Mouse (Mus musculus): ENCODE measurements around the gene Suclg1. TPM values are rescaled to one million over a fixed set of nuclear protein-coding genes. Genes with fewer than 3 reads are reported as not detected.

The Suclg1 gene
- polyA plus RNA-seq, 1 experiment from 2014 or later: 51.2 TPM

DNA sequence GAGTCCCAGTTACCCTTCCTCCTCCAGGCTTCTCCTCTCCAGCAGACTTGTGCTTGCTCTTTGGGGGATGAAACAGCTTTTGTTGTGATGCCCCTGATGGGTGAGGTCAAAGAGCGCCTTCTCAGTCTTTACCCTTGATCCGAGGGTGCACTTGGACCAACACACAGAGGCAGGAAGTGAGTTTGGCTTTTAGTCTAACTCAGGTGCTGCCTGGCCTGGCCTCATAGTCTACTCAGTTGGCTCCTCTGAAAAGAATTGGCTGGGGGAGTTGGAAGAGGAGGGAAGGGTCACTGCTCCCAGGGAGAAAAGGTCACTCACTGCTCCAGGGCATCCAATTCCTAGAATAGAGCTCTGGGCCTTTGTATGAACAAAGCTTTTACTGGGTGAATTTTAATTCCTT lies 16.6 kb downstream of the Suclg1 start:
- Histone ChIP-seq H3K27ac (no peak overlapping the region), H3K36me3 (ENCODE audit: inconsistent target) (peaks cover 72% of the 10 kb centered on the region; the same call in 1 of the 2 replicates)
- 80% methylated on average over 2 of the region's 2 CpGs for WGBS (ENCODE audit: missing documents)

DNA sequence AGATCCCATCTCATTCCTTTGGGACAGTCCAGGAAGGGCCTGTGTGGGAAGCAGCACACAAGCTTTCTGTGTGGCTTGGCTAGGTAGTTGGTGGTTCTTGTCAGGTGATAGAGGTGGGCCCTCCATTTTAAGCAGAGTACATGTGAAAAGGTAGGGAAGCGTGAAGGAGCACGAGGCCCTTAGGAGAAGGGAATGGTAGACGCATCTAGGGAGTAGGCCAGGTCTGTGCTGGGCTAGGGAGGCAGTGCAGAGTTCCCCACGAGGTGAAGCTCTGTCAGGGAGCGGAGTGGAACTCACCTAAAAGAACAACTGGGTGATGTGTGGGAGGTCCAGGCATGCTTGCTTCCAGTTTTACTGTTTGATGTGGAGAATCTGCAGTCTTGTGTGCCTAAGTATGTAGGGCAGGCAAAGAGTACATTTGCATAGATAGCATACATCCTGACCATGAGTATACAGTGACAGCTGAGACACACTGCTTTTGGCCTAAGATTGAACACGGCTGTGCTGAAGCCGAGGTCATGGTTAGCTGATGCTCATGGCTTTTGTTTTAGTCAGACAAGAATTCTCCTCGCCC lies 19.6 kb downstream of the Suclg1 start:
- no peaks in the 10 kb centered on the region for H3K79me2 ChIP-seq (ENCODE audit: inconsistent target)
- 94% methylated on average over 8 of the region's 8 CpGs for WGBS (ENCODE audit: missing documents)
- H3K4me3 ChIP-seq (ENCODE audit: inconsistent target): no peak overlapping the region
- no peak overlapping the region for H3K27ac ChIP-seq
- H3K36me3 ChIP-seq (ENCODE audit: inconsistent target): peaks cover 75% of the 10 kb centered on the region

More for the DNA sequence above, 16.6 kb downstream of the Suclg1 start:
- Histone ChIP-seq H3K4me3 (ENCODE audit: inconsistent target) (no peak overlapping the region), H3K79me2 (ENCODE audit: inconsistent target) (no peaks in the 10 kb centered on the region)

GRCm38 (mm10) chr6:73269374-73269773 lies 21.2 kb downstream of the Suclg1 start:
- WGBS (ENCODE audit: missing documents): 100% methylated on average over 3 of the region's 3 CpGs
- no peaks in the 10 kb centered on the region for H3K79me2 ChIP-seq (ENCODE audit: inconsistent target)
- H3K36me3 ChIP-seq (ENCODE audit: inconsistent target): peaks cover 77% of the 10 kb centered on the region
- H3K27ac ChIP-seq: no peak overlapping the region
- no peak overlapping the region for H3K4me3 ChIP-seq (ENCODE audit: inconsistent target)

DNA sequence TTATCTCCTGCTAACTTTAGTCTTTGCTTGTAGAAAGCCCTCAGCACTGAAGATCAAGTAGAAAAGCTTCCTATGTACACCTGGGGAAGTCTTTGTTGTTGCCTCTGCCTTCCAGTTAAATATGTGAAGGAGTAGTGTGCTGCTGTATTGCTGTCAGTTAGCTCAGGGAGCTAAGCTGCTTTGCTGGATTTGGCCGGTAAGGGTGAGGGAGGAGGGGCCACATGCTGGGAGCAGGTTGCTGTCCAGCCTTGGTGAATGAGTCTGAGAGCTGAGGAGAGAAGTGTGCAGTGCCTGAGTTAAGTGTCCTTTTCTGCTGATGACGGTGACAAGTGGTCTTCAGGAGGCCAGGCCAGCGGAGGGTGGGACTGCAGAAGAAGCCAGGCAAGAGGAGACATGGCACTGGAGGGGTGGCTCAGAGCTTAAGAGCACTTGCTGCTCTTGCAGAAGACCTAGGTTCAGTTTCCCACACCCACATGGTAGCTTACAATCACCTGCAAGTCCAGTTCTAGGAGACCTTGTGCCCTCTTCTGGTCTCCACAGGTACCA lies 23.4 kb downstream of the Suclg1 start:
- H3K4me3 ChIP-seq (ENCODE audit: inconsistent target): no peak overlapping the region
- 88% methylated on average over 3 of the region's 3 CpGs for WGBS (ENCODE audit: missing documents)
- H3K36me3 ChIP-seq (ENCODE audit: inconsistent target): peaks cover 85% of the 10 kb centered on the region
- no peaks in the 10 kb centered on the region for H3K79me2 ChIP-seq (ENCODE audit: inconsistent target)
- no peak overlapping the region for H3K27ac ChIP-seq

- WGBS (ENCODE audit: missing documents): 91% methylated on average over 5 of the region's 5 CpGs
- no peak overlapping the region for H3K27ac ChIP-seq
- H3K79me2 ChIP-seq (ENCODE audit: inconsistent target): no peaks in the 10 kb centered on the region
- H3K4me3 ChIP-seq (ENCODE audit: inconsistent target): no peak overlapping the region
- H3K36me3 ChIP-seq (ENCODE audit: inconsistent target): peaks cover 78% of the 10 kb centered on the region
Observed at GRCm38 (mm10) chr6:73275002-73275401, 26.8 kb downstream of the Suclg1 start.

GRCm38 (mm10) chr6:73279681-73280080 lies 31.5 kb downstream of the Suclg1 start:
- Histone ChIP-seq H3K36me3 (ENCODE audit: inconsistent target) (peaks cover 31% of the 10 kb centered on the region), H3K79me2 (ENCODE audit: inconsistent target) (no peaks in the 10 kb centered on the region), H3K4me3 (ENCODE audit: inconsistent target) (no peak overlapping the region), H3K27ac (no peak overlapping the region)
- WGBS (ENCODE audit: missing documents): 68% methylated on average over 6 of the region's 8 CpGs

GRCm38 (mm10) chr6:73280546-73281115 lies 32.4 kb downstream of the Suclg1 start:
- WGBS (ENCODE audit: missing documents): 84% methylated on average over 9 of the region's 9 CpGs

DNA sequence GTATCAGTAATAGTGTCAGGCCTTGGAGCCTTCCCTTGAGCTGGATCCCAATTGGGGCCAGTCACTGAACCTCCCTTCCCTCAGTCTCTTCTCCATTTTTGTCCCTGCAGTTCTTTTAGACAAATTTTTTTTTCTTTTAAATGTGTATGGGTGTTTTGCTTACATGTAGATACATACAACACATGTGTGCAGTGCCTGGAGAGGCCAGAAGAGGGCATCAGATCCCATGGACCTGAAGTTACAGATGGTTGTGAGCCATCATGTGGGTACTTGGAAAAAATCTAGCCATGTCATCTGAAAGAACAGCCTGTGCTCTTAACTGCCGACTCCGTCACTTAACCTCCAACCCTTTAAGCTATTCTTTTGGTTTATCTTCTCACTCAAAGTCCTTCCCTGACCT lies 38.1 kb downstream of the Suclg1 start:
- H3K36me3 ChIP-seq (ENCODE audit: inconsistent target): no peaks in the 10 kb centered on the region
- no peaks in the 10 kb centered on the region for H3K79me2 ChIP-seq (ENCODE audit: inconsistent target)
- no peak overlapping the region for H3K4me3 ChIP-seq (ENCODE audit: inconsistent target)
- 92% methylated on average over 2 of the region's 2 CpGs for WGBS (ENCODE audit: missing documents)
- H3K27ac ChIP-seq: no peak overlapping the region

More at GRCm38 (mm10) chr6:73280546-73281115, 32.4 kb downstream of the Suclg1 start:
- Histone ChIP-seq H3K36me3 (ENCODE audit: inconsistent target) (peaks cover 21% of the 10 kb centered on the region; the same call in 1 of the 2 replicates), H3K27ac (no peak overlapping the region), H3K79me2 (ENCODE audit: inconsistent target) (no peaks in the 10 kb centered on the region), H3K4me3 (ENCODE audit: inconsistent target) (no peak overlapping the region)

DNA sequence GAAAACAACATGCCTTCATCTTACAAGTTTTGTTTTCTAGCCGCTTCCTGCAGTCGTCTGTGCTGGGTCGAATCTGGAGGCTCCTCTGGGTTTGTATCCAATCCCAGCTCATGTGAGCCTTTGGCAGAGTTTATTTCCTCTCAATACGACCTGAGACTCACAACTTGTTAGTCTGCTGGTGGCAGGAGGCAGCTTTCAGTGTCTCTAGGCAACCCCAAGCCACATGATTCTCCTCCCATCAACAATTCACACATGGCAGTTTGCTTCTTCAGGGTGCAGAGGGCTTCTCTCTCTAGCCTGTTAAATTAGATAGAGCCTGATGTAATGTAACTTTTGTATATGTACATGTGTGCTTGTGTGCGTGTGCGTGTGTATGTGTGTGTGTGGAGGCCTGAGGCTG lies 58.7 kb downstream of the Suclg1 start:
- Histone ChIP-seq H3K27ac (no peak overlapping the region), H3K4me3 (ENCODE audit: inconsistent target) (no peak overlapping the region), H3K79me2 (ENCODE audit: inconsistent target) (no peaks in the 10 kb centered on the region), H3K36me3 (ENCODE audit: inconsistent target) (no peaks in the 10 kb centered on the region)
- WGBS (ENCODE audit: missing documents): 59% methylated on average over 6 of the region's 6 CpGs

DNA sequence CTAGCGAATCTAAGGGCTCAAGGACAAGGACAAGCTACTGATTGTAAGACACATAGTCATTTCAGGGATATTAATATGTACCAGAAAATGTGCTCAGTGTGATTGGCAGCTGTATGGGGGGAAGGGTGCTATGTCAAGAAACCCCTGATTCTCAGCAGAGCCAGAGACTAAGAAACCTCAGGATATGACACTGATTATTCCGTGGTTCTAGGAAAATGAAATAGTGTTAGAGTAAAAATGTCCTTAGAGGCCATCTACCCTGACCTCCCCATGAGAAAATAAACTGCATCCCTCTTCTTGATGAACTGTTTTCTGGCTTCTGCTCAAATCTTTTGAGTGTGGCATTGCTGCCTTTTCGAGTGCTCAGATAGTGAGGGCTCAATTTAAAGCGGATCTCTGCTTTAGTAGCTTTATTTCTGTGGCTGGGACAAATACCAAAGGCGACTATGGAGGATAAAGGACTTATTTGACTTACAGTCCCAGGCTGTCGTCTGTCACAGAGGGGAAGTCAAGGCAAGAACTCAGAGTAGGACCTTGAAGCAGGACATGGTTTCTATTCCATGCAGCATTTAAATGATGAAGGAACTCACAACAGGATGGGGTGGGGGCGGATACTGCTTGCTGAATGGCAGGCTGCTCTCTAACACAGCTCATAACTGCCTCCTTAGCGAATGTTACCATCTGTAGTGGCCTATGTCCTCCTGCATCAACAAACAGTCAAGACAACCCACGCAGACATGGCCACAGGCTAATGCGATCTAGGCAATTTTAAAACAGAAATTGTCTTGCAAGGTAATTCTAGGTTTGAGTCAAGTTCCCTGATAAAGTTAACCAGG lies 60.7 kb downstream of the Suclg1 start:
- 84% methylated on average over 10 of the region's 10 CpGs for WGBS (ENCODE audit: missing documents)
- Histone ChIP-seq H3K4me3 (ENCODE audit: inconsistent target) (no peak overlapping the region), H3K27ac (no peak overlapping the region), H3K79me2 (ENCODE audit: inconsistent target) (no peaks in the 10 kb centered on the region), H3K36me3 (ENCODE audit: inconsistent target) (no peaks in the 10 kb centered on the region)

GRCm38 (mm10) chr6:73311335-73311734 lies 63.2 kb downstream of the Suclg1 start:
- H3K4me3 ChIP-seq (ENCODE audit: inconsistent target): no peak overlapping the region
- 73% methylated on average over 6 of the region's 6 CpGs for whole genome bisulfite sequencing (ENCODE audit: missing documents)
- H3K36me3 ChIP-seq (ENCODE audit: inconsistent target): no peaks in the 10 kb centered on the region
- no peak overlapping the region for H3K27ac ChIP-seq
- no peaks in the 10 kb centered on the region for H3K79me2 ChIP-seq (ENCODE audit: inconsistent target)

DNA sequence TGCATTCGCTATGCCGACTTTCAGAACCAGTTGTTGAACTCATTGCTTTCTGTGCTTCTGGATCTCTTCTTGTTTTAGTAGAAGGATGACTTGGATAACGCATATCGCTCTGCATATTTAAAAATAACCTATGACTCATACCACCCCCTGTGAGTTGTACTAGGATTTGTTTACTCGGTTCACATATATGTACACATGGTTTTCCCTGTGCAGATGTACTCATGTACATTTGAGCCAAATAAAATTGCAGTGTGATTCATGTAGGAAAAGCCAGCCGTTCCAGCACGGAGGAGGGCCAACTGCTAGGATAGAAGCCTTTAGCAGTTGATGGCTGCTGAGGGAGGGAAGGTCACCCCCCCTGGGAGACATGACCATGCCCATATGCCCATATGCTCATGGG lies 63.6 kb downstream of the Suclg1 start:
- WGBS (ENCODE audit: missing documents): 88% methylated on average over 7 of the region's 7 CpGs
- no peaks in the 10 kb centered on the region for H3K79me2 ChIP-seq (ENCODE audit: inconsistent target)
- no peak overlapping the region for H3K27ac ChIP-seq
- no peak overlapping the region for H3K4me3 ChIP-seq (ENCODE audit: inconsistent target)
- H3K36me3 ChIP-seq (ENCODE audit: inconsistent target): no peaks in the 10 kb centered on the region

GRCm38 (mm10) chr6:73314923-73315603 lies 66.9 kb downstream of the Suclg1 start:
- no peak overlapping the region for H3K4me3 ChIP-seq (ENCODE audit: inconsistent target)
- H3K27ac ChIP-seq: no peak overlapping the region
- 5% methylated on average over 17 of the region's 17 CpGs for WGBS (ENCODE audit: missing documents)
- no peaks in the 10 kb centered on the region for H3K36me3 ChIP-seq (ENCODE audit: inconsistent target)
- H3K79me2 ChIP-seq (ENCODE audit: inconsistent target): no peaks in the 10 kb centered on the region

DNA sequence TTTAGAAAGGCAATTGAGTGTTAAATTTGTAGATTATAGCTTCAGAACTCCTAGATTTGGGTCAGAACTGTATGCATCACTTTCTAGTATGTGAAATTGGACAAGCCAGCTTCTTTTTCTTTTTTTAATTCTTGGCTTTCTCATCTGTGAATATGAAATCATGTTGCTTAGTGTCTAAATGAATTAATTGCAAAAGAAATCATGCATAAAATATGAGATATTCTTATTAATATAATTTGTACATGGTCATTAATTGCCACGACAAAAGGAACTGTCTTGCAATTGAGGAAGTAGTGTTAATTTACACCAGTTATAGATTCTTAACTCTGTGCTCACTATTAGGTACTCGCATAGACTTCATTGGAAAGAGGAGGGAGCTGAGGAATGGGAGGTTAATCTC lies 74.1 kb downstream of the Suclg1 start:
- no peak overlapping the region for H3K4me3 ChIP-seq (ENCODE audit: inconsistent target)
- H3K36me3 ChIP-seq (ENCODE audit: inconsistent target): no peaks in the 10 kb centered on the region
- 42% methylated on average over 2 of the region's 2 CpGs for WGBS (ENCODE audit: missing documents)
- H3K79me2 ChIP-seq (ENCODE audit: inconsistent target): no peaks in the 10 kb centered on the region
- no peak overlapping the region for H3K27ac ChIP-seq
